Mouse (Mus musculus): ENCODE data around the gene Zic2.
A peak's percentile ranks its signal among the peaks of the same experiment; 100 is the strongest.

GRCm38 (mm10) chr14:122485635-122486181, 10.5 kb downstream of the Zic2 start:
- TF ChIP-seq POLR2A (IDR thresholded peaks at IDR 0.05; ENCODE audit: low read depth, low read length) (no peak), CTCF (conservative IDR thresholded peaks at IDR 0.05 in 1 of 2, IDR thresholded peaks at IDR 0.05 in 1 of 2; ENCODE audit: low read depth in 2 of 2, low read length in 2 of 2) (no peak), POLR2AphosphoS2 (IDR thresholded peaks at IDR 0.05; ENCODE audit: low read depth, low read length) (no peak), EP300 (IDR thresholded peaks at IDR 0.05; ENCODE audit: low read length) (peak; percentile 56; the same call in 1 of the 2 replicates), ZC3H11A (IDR thresholded peaks at IDR 0.05; ENCODE audit: low read depth, low read length) (no peak), UBTF (IDR thresholded peaks at IDR 0.05; ENCODE audit: low read depth, low read length) (no peak), MYC (IDR thresholded peaks at IDR 0.05; ENCODE audit: low read depth, low read length) (no peak), PAX5 (IDR thresholded peaks at IDR 0.05; ENCODE audit: low read length) (no peak)
